Mouse (Mus musculus) midbrain, embryonic 16.5 days (tissue): ENCODE measurements around the gene Cep78. TPM values are rescaled to one million over a fixed set of nuclear protein-coding genes. Genes with fewer than 3 reads are reported as not detected.

ENCODE experiments used
- ATAC-seq: fragments of 200-750 bp; cut with Nextera tagmentation; 2 replicates; pipeline ENCODE4 v1.8.0; 2017; ENCODE audit warnings: moderate TSS enrichment
- H3K27ac ChIP-seq: fragments of 300-500 bp; sonication (generic); 2 replicates; pipeline ENCODE4 v1.5.1; 2014; ENCODE audit warnings: mild to moderate bottlenecking, low read length, mixed read lengths
- H3K27me3 ChIP-seq: fragments of 300-500 bp; sonication (generic); 2 replicates; pipeline ENCODE4 v1.6.1; 2014; ENCODE audit warnings: low read depth, low read length, mixed read lengths; ENCODE audit not compliant: control insufficient read depth, insufficient read depth
- H3K36me3 ChIP-seq: fragments of 300-500 bp; sonication (generic); 2 replicates; pipeline ENCODE4 v1.6.1; 2014; ENCODE audit warnings: mild to moderate bottlenecking, low read length, moderate library complexity, mixed read lengths; ENCODE audit not compliant: control insufficient read depth, insufficient read depth
- H3K4me1 ChIP-seq: fragments of 300-500 bp; sonication (generic); 2 replicates; pipeline ENCODE4 v1.6.1; 2014; ENCODE audit warnings: mild to moderate bottlenecking, low read length, mixed read lengths; ENCODE audit not compliant: control insufficient read depth, insufficient read depth
- H3K4me2 ChIP-seq: fragments of 300-500 bp; sonication (generic); 2 replicates; pipeline ENCODE4 v1.6.1; 2014; ENCODE audit warnings: mild to moderate bottlenecking, low read length, mixed read lengths
- H3K4me3 ChIP-seq: fragments of 300-500 bp; sonication (generic); 2 replicates; pipeline ENCODE4 v1.5.1; 2014; ENCODE audit warnings: low read depth, mild to moderate bottlenecking, low read length, moderate library complexity, mixed read lengths
- H3K9ac ChIP-seq: fragments of 300-500 bp; sonication (generic); 2 replicates; pipeline ENCODE4 v1.6.1; 2014; ENCODE audit warnings: low read depth, low read length, mixed read lengths
- H3K9me3 ChIP-seq: fragments of 300-500 bp; sonication (generic); replicated peaks from 2 replicates; pipeline ENCODE4 v1.6.1; 2014; ENCODE audit warnings: mild to moderate bottlenecking, low read length, mixed read lengths; ENCODE audit not compliant: control insufficient read depth, poor library complexity, severe bottlenecking
- WGBS: fragments of 180-500 bp; shearing (Covaris S2); extraction: QIAGEN DNeasy Blood & Tissue Kit; methylation state at CpG from one replicate; pipeline ENCODE4 v1.1.7; 2014; 5-methylcytosine and 5-hydroxymethylcytosine counted together
- polyA plus RNA-seq: library from polyadenylated mRNA; unstranded; fragments of >200 nt; fragmentation: Nextera tagmentation; extraction: Ambion mirVana; gene quantifications from 2 replicates; pipeline ENCODE4 v1.2.1, GENCODE M21; 2015

The Cep78 gene
- polyA plus RNA-seq, 1 experiment from 2014 or later, result 29.9 TPM

DNA sequence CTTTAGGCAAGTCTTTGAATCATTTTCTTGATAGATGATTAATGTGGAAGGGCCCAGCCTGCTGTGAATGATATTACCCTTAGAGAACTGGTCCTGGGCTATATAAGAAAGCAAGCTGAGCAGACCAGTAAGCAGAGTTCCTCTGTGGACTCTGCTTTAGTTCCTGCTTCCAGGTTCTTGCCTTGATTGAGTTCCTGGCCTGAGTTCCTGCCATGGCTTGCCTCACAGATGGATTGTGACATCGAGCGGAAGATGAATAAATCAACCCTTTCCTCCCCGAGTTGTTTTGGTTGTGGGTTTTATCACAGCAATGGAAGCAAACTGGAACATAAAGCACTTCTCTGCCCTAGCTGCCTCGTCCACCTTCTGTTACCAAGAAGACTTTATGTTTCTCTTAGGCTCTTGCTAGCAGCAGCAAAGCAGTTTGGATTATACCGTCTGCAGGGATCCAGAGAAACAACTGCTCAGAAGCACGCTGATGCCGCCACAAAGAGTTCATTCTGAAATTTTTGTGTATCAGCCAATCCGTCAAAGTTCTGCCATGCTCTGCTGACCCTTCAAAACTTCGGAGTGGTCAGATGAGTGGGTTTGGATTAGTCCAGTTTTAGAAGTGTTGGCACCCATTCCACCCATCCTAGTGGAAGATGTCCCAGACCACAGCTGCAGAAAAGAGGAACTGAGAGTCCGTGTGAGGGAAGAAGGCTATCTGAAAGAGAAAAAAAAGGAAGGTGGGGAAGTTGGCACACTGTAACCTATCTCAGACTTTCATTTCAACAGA, 30.6 kb upstream of the Cep78 start:
- ATAC-seq, result no peak
- Histone ChIP-seq H3K9me3 (no peaks in the 10 kb centered on the region), H3K9ac (no peak overlapping the region), H3K4me2 (no peak overlapping the region), H3K4me1 (no peaks in the 10 kb centered on the region), H3K27ac (no peak overlapping the region), H3K27me3 (no peaks in the 10 kb centered on the region), H3K36me3 (no peaks in the 10 kb centered on the region), H3K4me3 (no peak overlapping the region)
- 81% methylated on average over 10 of the region's 10 CpGs for WGBS

DNA sequence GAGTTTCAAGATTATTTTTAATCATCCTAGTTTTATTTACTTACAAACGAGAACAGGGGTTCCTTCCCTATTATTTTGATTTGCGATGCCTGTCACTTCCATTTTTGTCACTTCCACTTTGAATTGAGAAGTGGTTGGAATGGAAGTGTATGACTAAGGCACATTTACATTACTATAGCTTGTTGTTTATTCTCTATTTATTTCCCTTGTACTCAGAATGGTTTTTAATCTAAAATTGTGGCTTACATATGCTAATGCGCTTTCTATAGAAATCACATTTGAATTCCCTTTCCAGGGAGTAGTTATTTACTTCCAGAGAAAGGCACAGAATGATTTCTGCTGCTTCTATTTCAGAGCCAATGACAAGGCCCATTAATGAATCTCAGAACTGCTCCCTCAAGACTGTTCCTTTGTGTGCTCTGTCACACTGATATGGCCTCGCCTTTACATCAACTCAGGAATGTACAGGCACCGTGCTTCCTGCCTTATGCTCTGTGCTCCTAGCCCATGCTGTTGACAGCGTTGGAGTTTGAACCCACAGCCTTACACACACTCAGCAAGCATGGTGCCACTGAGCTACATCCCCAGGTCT, 25.1 kb upstream of the Cep78 start:
- H3K4me3 ChIP-seq, result no peak overlapping the region
- H3K27me3 ChIP-seq, result no peaks in the 10 kb centered on the region
- ATAC-seq, result no peak
- 36% methylated on average over 6 of the region's 6 CpGs for WGBS
- H3K9ac ChIP-seq, result no peak overlapping the region
- no peak overlapping the region for H3K4me2 ChIP-seq
- no peak overlapping the region for H3K27ac ChIP-seq
- H3K36me3 ChIP-seq, result no peaks in the 10 kb centered on the region
- H3K4me1 ChIP-seq, result no peaks in the 10 kb centered on the region
- H3K9me3 ChIP-seq, result no peaks in the 10 kb centered on the region

DNA sequence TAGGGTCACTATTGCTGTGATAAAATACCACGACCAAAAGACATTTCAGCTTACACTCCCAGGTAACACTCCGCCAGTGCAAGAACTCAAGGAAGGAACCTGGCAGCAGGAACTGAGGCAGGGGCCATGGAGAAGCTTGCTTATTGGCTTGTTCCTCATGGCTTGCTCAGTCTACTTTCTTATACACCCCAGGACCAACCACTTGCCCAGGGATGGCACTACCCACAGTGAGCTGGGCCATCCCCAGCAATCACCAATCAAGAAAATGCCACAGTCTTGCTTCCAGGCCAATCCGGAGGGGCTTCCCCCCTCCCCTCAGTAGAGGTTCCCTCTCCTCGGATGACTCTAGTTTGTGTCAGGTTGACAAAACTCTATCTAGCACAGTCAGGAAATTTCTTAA, 24.3 kb upstream of the Cep78 start:
- Histone ChIP-seq H3K36me3 (no peaks in the 10 kb centered on the region), H3K27me3 (no peaks in the 10 kb centered on the region), H3K9me3 (no peaks in the 10 kb centered on the region), H3K4me3 (no peak overlapping the region), H3K4me1 (no peaks in the 10 kb centered on the region), H3K4me2 (no peak overlapping the region), H3K9ac (no peak overlapping the region), H3K27ac (no peak overlapping the region)
- 75% methylated on average over 4 of the region's 4 CpGs for WGBS
- ATAC-seq, result no peak

DNA sequence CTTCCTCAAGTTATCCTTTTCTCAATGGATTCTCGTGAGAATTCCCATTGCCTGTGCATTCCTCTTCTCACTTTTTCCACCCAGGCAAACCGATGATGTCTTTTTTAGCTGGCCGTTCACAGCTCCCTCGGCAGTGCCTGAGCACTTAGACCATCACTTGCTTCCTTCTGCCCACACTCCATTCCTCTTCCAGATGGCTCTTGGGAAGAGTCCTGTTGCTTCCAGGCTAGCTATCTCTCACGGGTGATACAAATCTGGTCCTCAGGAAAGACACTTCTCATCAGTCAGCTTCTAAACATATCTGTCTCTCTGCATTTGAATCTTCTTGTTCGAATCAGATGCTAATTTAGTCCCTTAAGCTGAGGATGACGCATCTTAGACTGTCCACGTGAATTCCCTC, 22.3 kb upstream of the Cep78 start:
- no peak for ATAC-seq
- Histone ChIP-seq H3K9ac (no peak overlapping the region), H3K4me1 (no peaks in the 10 kb centered on the region), H3K4me2 (no peak overlapping the region), H3K9me3 (no peaks in the 10 kb centered on the region), H3K27me3 (no peaks in the 10 kb centered on the region), H3K27ac (no peak overlapping the region), H3K4me3 (no peak overlapping the region), H3K36me3 (no peaks in the 10 kb centered on the region)
- WGBS, result 89% methylated on average over 8 of the region's 8 CpGs

DNA sequence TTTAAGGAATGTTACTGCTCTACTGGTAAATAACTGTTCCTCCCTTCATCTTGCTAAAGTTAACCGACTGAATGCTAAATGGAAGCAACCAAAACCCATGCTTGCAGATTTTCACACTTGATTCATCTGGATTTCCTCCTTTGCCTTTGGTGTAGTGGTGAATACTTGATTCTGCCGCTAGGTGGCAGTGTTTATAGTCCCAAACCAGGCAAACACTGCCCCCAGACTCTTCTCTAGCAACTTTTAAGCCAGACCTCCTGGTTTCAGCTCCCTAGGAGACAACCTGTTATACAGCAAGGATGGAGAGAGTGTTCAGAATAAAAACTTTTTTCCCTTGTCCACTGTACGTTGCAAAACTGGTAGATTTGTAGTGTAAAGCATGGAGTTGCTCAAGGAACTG, 13.4 kb upstream of the Cep78 start:
- H3K36me3 ChIP-seq, result no peaks in the 10 kb centered on the region
- H3K27ac ChIP-seq, result no peak overlapping the region
- no peaks in the 10 kb centered on the region for H3K27me3 ChIP-seq
- H3K9ac ChIP-seq, result no peak overlapping the region
- 1% methylated on average over 3 of the region's 3 CpGs for WGBS
- 0 out of 2 replicates have a peak, but pooled peaks cover 3% of the 10 kb centered on the region for H3K4me1 ChIP-seq
- ATAC-seq, result peak; percentile 30; the same call in 1 of the 2 replicates
- H3K4me2 ChIP-seq, result no peak overlapping the region
- no peaks in the 10 kb centered on the region for H3K9me3 ChIP-seq
- H3K4me3 ChIP-seq, result no peak overlapping the region

DNA sequence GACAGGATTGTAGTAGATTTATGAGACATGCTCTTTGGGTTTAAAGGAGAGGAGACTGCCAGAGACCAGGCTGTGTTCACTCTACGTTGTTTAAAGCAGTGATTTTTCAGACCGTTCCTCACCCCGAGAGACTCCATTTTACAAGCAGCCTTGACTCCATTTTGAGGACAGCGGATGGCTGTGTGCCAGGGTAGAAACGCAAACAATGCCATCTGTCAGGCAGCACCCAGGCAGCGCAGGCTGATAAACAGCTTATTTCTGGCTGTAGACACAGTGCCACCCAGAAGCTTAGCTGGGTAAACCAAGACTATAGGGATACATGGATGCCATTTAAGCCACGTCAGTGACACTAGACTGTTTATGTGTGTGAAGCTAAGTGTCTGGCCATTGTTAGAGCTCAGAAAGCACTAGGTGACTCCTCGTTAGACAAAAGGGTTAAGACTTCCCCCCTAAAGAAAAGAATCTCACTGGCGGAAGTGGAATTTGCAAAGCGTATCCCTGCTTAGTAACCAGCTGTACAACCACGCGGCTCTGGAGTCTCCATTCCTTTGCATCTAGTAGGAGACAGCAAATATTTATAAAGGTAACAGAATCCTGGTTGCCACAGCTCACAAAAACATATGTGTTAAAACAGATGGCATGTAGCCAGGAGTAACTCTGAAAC, 12.2 kb upstream of the Cep78 start:
- peak overlapping the region; percentile 49 for H3K4me2 ChIP-seq
- 0 out of 2 replicates have a peak, but pooled peaks cover 3% of the 10 kb centered on the region for H3K4me1 ChIP-seq
- peak overlapping the region; percentile 42; the same call in 1 of the 2 replicates for H3K9ac ChIP-seq
- no peaks in the 10 kb centered on the region for H3K27me3 ChIP-seq
- peak overlapping the region; percentile 13; the same call in 1 of the 2 replicates for H3K4me3 ChIP-seq
- 26% methylated on average over 12 of the region's 12 CpGs for WGBS
- peak; percentile 89 for ATAC-seq
- H3K36me3 ChIP-seq, result no peaks in the 10 kb centered on the region
- no peaks in the 10 kb centered on the region for H3K9me3 ChIP-seq
- peak overlapping the region; percentile 75 for H3K27ac ChIP-seq

DNA sequence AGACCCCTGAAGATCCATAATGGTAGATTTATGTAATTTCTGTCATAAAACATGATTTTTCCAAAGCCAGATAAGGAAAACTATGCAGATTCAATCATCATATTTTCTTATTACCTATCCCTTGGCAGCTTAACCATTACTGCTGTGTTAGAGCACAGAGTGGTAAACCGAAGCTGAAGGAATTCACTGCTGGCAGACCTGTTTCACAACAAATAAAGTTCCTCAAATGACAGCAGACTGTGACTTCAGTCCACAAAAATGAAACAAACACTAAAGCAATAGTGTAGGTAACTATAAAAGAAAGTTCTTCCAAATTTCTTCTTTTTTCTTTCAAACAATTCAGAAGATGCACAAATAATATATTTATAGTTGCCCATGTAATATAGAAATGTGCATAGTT, 5.3 kb upstream of the Cep78 start:
- Histone ChIP-seq H3K27ac (no peak overlapping the region), H3K36me3 (no peaks in the 10 kb centered on the region), H3K4me3 (no peak overlapping the region), H3K9ac (no peak overlapping the region), H3K4me2 (no peak overlapping the region), H3K4me1 (peaks cover 2% of the 10 kb centered on the region; the same call in 1 of the 2 replicates), H3K9me3 (no peaks in the 10 kb centered on the region), H3K27me3 (no peaks in the 10 kb centered on the region)
- 97% methylated on average over 1 of the region's 1 CpGs for WGBS
- ATAC-seq, result no peak

DNA sequence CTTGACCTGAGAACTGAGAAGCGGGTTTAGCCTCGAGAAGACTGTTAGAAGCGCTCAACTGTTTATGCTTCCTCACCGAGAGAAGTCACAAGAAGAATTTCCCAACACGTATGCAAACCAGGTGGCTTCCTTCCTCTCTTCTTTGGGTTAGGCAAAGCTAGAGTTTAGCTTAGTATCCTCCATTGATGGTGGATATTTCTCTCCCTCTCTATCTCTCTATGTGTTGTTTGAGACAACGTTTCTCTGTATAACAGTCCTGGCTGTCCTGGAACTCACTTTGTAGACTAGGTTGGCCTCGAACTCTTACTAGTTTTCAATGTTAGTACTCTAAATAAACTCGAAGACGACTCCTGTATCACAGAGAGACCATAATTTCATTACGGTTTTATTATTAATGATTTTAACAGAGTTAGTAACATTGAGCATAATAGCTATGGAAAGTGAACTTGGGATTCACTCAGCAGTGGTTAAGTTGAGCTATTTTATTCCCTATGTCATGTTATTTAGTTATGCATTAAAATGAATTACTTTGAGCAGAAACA, 454 bp upstream of the Cep78 start:
- Histone ChIP-seq H3K9ac (peak overlapping the region; percentile 82), H3K27me3 (no peaks in the 10 kb centered on the region), H3K9me3 (no peaks in the 10 kb centered on the region), H3K4me3 (peak overlapping the region; percentile 94), H3K36me3 (no peaks in the 10 kb centered on the region), H3K4me1 (peaks cover 19% of the 10 kb centered on the region), H3K27ac (peak overlapping the region; percentile 93), H3K4me2 (peak overlapping the region; percentile 79)
- 32% methylated on average over 10 of the region's 10 CpGs for WGBS
- ATAC-seq, result peak; percentile 40
